Mouse (Mus musculus): ENCODE data around the gene Sirt7. TPM values are rescaled to one million over a fixed set of nuclear protein-coding genes. Genes with fewer than 3 reads are reported as not detected.
"Not testable (repeated sequence)": the region's sequence is repeated elsewhere in the genome, so short reads cannot be mapped to it uniquely, and the experiment has no call there.

The Sirt7 gene
- polyA plus RNA-seq, 1 experiment from 2014 or later = 43.3 TPM

- H3K36me3 ChIP-seq (replicated peaks) = peaks cover 62% of the 10 kb centered on the region
- no peak overlapping the region for H3K27ac ChIP-seq
- H3K4me3 ChIP-seq (replicated peaks) = no peak overlapping the region
Observed at GRCm38 (mm10) chr11:120583937-120584336, 41.1 kb downstream of the Sirt7 start.

GRCm38 (mm10) chr11:120582982-120583293 is 42.1 kb downstream of the Sirt7 start:
- 94% methylated on average over 2 of the region's 2 CpGs for WGBS
- not testable (repeated sequence) for H3K27ac ChIP-seq; H3K9me3 ChIP-seq; H3K9ac ChIP-seq; ATAC-seq (ENCODE audit: low FRiP score); H3K27me3 ChIP-seq; H3K4me2 ChIP-seq; H3K4me3 ChIP-seq (replicated peaks)
- peaks cover 62% of the 10 kb centered on the region for H3K36me3 ChIP-seq (replicated peaks)
- H3K4me1 ChIP-seq = peaks cover 25% of the 10 kb centered on the region

More at GRCm38 (mm10) chr11:120583937-120584336, 41.1 kb downstream of the Sirt7 start:
- WGBS = 100% methylated on average over 1 of the region's 1 CpGs
- Histone ChIP-seq H3K4me1 (peaks cover 25% of the 10 kb centered on the region), H3K4me2 (no peak overlapping the region), H3K9ac (no peak overlapping the region), H3K27me3 (no peaks in the 10 kb centered on the region), H3K9me3 (0 out of 2 replicates have a peak, but pooled peaks cover 4% of the 10 kb centered on the region)
- ATAC-seq (ENCODE audit: low FRiP score) = no peak

- no peak for ATAC-seq (ENCODE audit: low FRiP score)
- H3K4me1 ChIP-seq = peaks cover 25% of the 10 kb centered on the region
- H3K4me2 ChIP-seq = peak overlapping the region; percentile 99
- peak overlapping the region; percentile 93 for H3K27ac ChIP-seq
- 77% methylated on average over 8 of the region's 8 CpGs for WGBS
- no peaks in the 10 kb centered on the region for H3K27me3 ChIP-seq
- peak overlapping the region; percentile 94 for H3K9ac ChIP-seq
- H3K4me3 ChIP-seq (replicated peaks) = peak overlapping the region; percentile 96
- H3K9me3 ChIP-seq = 0 out of 2 replicates have a peak, but pooled peaks cover 4% of the 10 kb centered on the region
- H3K36me3 ChIP-seq (replicated peaks) = peaks cover 62% of the 10 kb centered on the region
Observed at GRCm38 (mm10) chr11:120582268-120582981, 42.6 kb downstream of the Sirt7 start.

- Histone ChIP-seq H3K4me1 (peaks cover 25% of the 10 kb centered on the region), H3K9me3 (0 out of 2 replicates have a peak, but pooled peaks cover 4% of the 10 kb centered on the region), H3K9ac (peak within 1 kb of the TSS; percentile 94), H3K27ac (peak within 1 kb of the TSS; percentile 93), H3K4me3 (replicated peaks) (peak within 1 kb of the TSS; percentile 96), H3K36me3 (replicated peaks) (peaks cover 62% of the 10 kb centered on the region), H3K4me2 (peak within 1 kb of the TSS; percentile 99), H3K27me3 (no peaks in the 10 kb centered on the region)
- ATAC-seq (ENCODE audit: low FRiP score) = peak; percentile 65
- WGBS = 4% methylated on average over 70 of the region's 75 CpGs
Observed at GRCm38 (mm10) chr11:120581490-120582267, 43.4 kb downstream of the Sirt7 start, which contains the start of gene Arhgdia. Gene Arhgdia, minus strand, starts transcription at chr11:120581624.

- WGBS = 1% methylated on average over 43 of the region's 44 CpGs
- H3K4me3 ChIP-seq (replicated peaks) = peak overlapping the region; percentile 96
Observed at GRCm38 (mm10) chr11:120580871-120581331, 44.1 kb downstream of the Sirt7 start.

GRCm38 (mm10) chr11:120580190-120580589 is 44.9 kb downstream of the Sirt7 start:
- peak overlapping the region; percentile 93 for H3K27ac ChIP-seq
- no peaks in the 10 kb centered on the region for H3K27me3 ChIP-seq
- 63% methylated on average over 7 of the region's 7 CpGs for WGBS
- H3K9ac ChIP-seq = peak overlapping the region; percentile 94
- peak overlapping the region; percentile 96 for H3K4me3 ChIP-seq (replicated peaks)
- peak overlapping the region; percentile 99 for H3K4me2 ChIP-seq
- ATAC-seq (ENCODE audit: low FRiP score) = no peak
- peaks cover 25% of the 10 kb centered on the region for H3K4me1 ChIP-seq
- H3K9me3 ChIP-seq = 0 out of 2 replicates have a peak, but pooled peaks cover 4% of the 10 kb centered on the region
- H3K36me3 ChIP-seq (replicated peaks) = peaks cover 48% of the 10 kb centered on the region

More at GRCm38 (mm10) chr11:120580871-120581331, 44.1 kb downstream of the Sirt7 start:
- peak overlapping the region; percentile 93 for H3K27ac ChIP-seq
- peaks cover 55% of the 10 kb centered on the region for H3K36me3 ChIP-seq (replicated peaks)
- H3K4me1 ChIP-seq = peaks cover 25% of the 10 kb centered on the region
- ATAC-seq (ENCODE audit: low FRiP score) = peak; percentile 55
- no peaks in the 10 kb centered on the region for H3K27me3 ChIP-seq
- peak overlapping the region; percentile 99 for H3K4me2 ChIP-seq
- H3K9me3 ChIP-seq = 0 out of 2 replicates have a peak, but pooled peaks cover 4% of the 10 kb centered on the region
- H3K9ac ChIP-seq = peak overlapping the region; percentile 94

GRCm38 (mm10) chr11:120579316-120580107 is 45.5 kb downstream of the Sirt7 start:
- Histone ChIP-seq H3K9ac (peak overlapping the region; percentile 94; the same call in 1 of the 2 replicates), H3K4me2 (peak overlapping the region; percentile 99), H3K9me3 (0 out of 2 replicates have a peak, but pooled peaks cover 4% of the 10 kb centered on the region), H3K36me3 (replicated peaks) (peaks cover 43% of the 10 kb centered on the region), H3K4me3 (replicated peaks) (peak overlapping the region; percentile 96), H3K27me3 (no peaks in the 10 kb centered on the region), H3K27ac (peak overlapping the region; percentile 93), H3K4me1 (peaks cover 29% of the 10 kb centered on the region)
- peak; percentile 31 for ATAC-seq (ENCODE audit: low FRiP score)
- 66% methylated on average over 15 of the region's 15 CpGs for WGBS

GRCm38 (mm10) chr11:120578694-120579243 is 46.3 kb downstream of the Sirt7 start:
- H3K27me3 ChIP-seq = no peaks in the 10 kb centered on the region
- H3K9ac ChIP-seq = no peak overlapping the region
- H3K4me2 ChIP-seq = no peak overlapping the region
- WGBS = 87% methylated on average over 11 of the region's 11 CpGs
- H3K4me1 ChIP-seq = peaks cover 36% of the 10 kb centered on the region
- 0 out of 2 replicates have a peak overlapping the region, but pooled peaks have one; percentile 60 for H3K27ac ChIP-seq
- ATAC-seq (ENCODE audit: low FRiP score) = no peak
- no peak overlapping the region for H3K4me3 ChIP-seq (replicated peaks)
- H3K36me3 ChIP-seq (replicated peaks) = peaks cover 36% of the 10 kb centered on the region
- H3K9me3 ChIP-seq = 0 out of 2 replicates have a peak, but pooled peaks cover 1% of the 10 kb centered on the region

GRCm38 (mm10) chr11:120578024-120578693 is 46.9 kb downstream of the Sirt7 start:
- H3K9me3 ChIP-seq = no peaks in the 10 kb centered on the region
- no peak overlapping the region for H3K4me2 ChIP-seq
- 0 out of 2 replicates have a peak overlapping the region, but pooled peaks have one; percentile 13 for H3K27ac ChIP-seq
- H3K4me3 ChIP-seq (replicated peaks) = no peak overlapping the region
- H3K4me1 ChIP-seq = peaks cover 37% of the 10 kb centered on the region
- WGBS = 90% methylated on average over 10 of the region's 10 CpGs
- no peaks in the 10 kb centered on the region for H3K27me3 ChIP-seq
- peaks cover 31% of the 10 kb centered on the region for H3K36me3 ChIP-seq (replicated peaks)
- H3K9ac ChIP-seq = peak overlapping the region; percentile 1; the same call in 1 of the 2 replicates
- no peak for ATAC-seq (ENCODE audit: low FRiP score)

- Histone ChIP-seq H3K9me3 (no peaks in the 10 kb centered on the region), H3K4me1 (peaks cover 37% of the 10 kb centered on the region), H3K4me3 (replicated peaks) (no peak overlapping the region), H3K36me3 (replicated peaks) (peaks cover 31% of the 10 kb centered on the region), H3K4me2 (no peak overlapping the region), H3K27ac (peak overlapping the region; percentile 36; the same call in 1 of the 2 replicates), H3K27me3 (no peaks in the 10 kb centered on the region), H3K9ac (peak overlapping the region; percentile 1; the same call in 1 of the 2 replicates)
- no peak for ATAC-seq (ENCODE audit: low FRiP score)
- 82% methylated on average over 7 of the region's 7 CpGs for WGBS
Observed at GRCm38 (mm10) chr11:120577211-120578023, 47.6 kb downstream of the Sirt7 start.
